Mouse (Mus musculus): ENCODE data around the gene Kirrel3. TPM values are rescaled to one million over a fixed set of nuclear protein-coding genes. Genes with fewer than 3 reads are reported as not detected.

Kirrel3 gene
- total and polyA plus RNA-seq, 2 experiments from 2014 or later = 0.29 to 0.42 TPM

- Histone ChIP-seq H3K27me3 (ENCODE audit: control insufficient read depth, insufficient read depth, low read length) (0 out of 2 replicates have a peak, but pooled peaks cover 3% of the 10 kb centered on the region), H3K36me3 (replicated peaks; ENCODE audit: control insufficient read depth, insufficient read depth, low read length) (no peaks in the 10 kb centered on the region), H3K9me3 (replicated peaks; ENCODE audit: control insufficient read depth, low read length) (no peaks in the 10 kb centered on the region), H3K4me3 (ENCODE audit: low read depth, low read length) (no peak overlapping the region), H3K9ac (replicated peaks; ENCODE audit: low read depth, low read length) (no peak overlapping the region), H3K4me2 (ENCODE audit: low read depth, low read length) (no peak overlapping the region), H3K4me1 (ENCODE audit: control insufficient read depth, insufficient read depth) (no peaks in the 10 kb centered on the region), H3K27ac (ENCODE audit: low read depth) (no peak overlapping the region)
- 19% methylated on average over 10 of the region's 10 CpGs for WGBS
- TF ChIP-seq CTCF (IDR thresholded peaks at IDR 0.05; ENCODE audit: low read depth) = no peak
- no peak for TF ChIP-seq EP300 (IDR thresholded peaks at IDR 0.05; ENCODE audit: low read depth)
- no peak for ATAC-seq (ENCODE audit: insufficient read depth, low read depth)
- DNase-seq (ENCODE audit: low spot score) = no peak
Measured at GRCm38 (mm10) chr9:34818325-34818976, 332.8 kb downstream of the Kirrel3 start.

GRCm38 (mm10) chr9:34824358-34825088 lies 338.8 kb downstream of the Kirrel3 start:
- Histone ChIP-seq H3K9ac (replicated peaks; ENCODE audit: low read depth, low read length) (no peak overlapping the region), H3K27me3 (ENCODE audit: control insufficient read depth, insufficient read depth, low read length) (0 out of 2 replicates have a peak, but pooled peaks cover 3% of the 10 kb centered on the region), H3K9me3 (replicated peaks; ENCODE audit: control insufficient read depth, low read length) (no peaks in the 10 kb centered on the region), H3K4me2 (ENCODE audit: low read depth, low read length) (no peak overlapping the region), H3K4me3 (ENCODE audit: low read depth, low read length) (no peak overlapping the region), H3K4me1 (ENCODE audit: control insufficient read depth, insufficient read depth) (no peaks in the 10 kb centered on the region), H3K36me3 (replicated peaks; ENCODE audit: control insufficient read depth, insufficient read depth, low read length) (no peaks in the 10 kb centered on the region), H3K27ac (ENCODE audit: low read depth) (no peak overlapping the region)
- ATAC-seq (ENCODE audit: insufficient read depth, low read depth) (no peak), DNase-seq (ENCODE audit: low spot score) (no peak)
- no peak for TF ChIP-seq EP300 (IDR thresholded peaks at IDR 0.05; ENCODE audit: low read depth)
- TF ChIP-seq CTCF (IDR thresholded peaks at IDR 0.05; ENCODE audit: low read depth) = no peak
- WGBS = 82% methylated on average over 18 of the region's 18 CpGs

- 33% methylated on average over 2 of the region's 2 CpGs for WGBS
- no peak overlapping the region for H3K4me3 ChIP-seq (ENCODE audit: low read depth, low read length)
- no peaks in the 10 kb centered on the region for H3K9me3 ChIP-seq (replicated peaks; ENCODE audit: control insufficient read depth, low read length)
- 0 out of 2 replicates have a peak, but pooled peaks cover 3% of the 10 kb centered on the region for H3K27me3 ChIP-seq (ENCODE audit: control insufficient read depth, insufficient read depth, low read length)
- no peaks in the 10 kb centered on the region for H3K4me1 ChIP-seq (ENCODE audit: control insufficient read depth, insufficient read depth)
- H3K36me3 ChIP-seq (replicated peaks; ENCODE audit: control insufficient read depth, insufficient read depth, low read length) = no peaks in the 10 kb centered on the region
- ATAC-seq (ENCODE audit: insufficient read depth, low read depth) (no peak), DNase-seq (ENCODE audit: low spot score) (no peak)
- no peak overlapping the region for H3K4me2 ChIP-seq (ENCODE audit: low read depth, low read length)
- TF ChIP-seq EP300 (IDR thresholded peaks at IDR 0.05; ENCODE audit: low read depth) (no peak), CTCF (IDR thresholded peaks at IDR 0.05; ENCODE audit: low read depth) (no peak)
- no peak overlapping the region for H3K27ac ChIP-seq (ENCODE audit: low read depth)
- no peak overlapping the region for H3K9ac ChIP-seq (replicated peaks; ENCODE audit: low read depth, low read length)
Measured at GRCm38 (mm10) chr9:34825089-34825400, 339.4 kb downstream of the Kirrel3 start.

GRCm38 (mm10) chr9:34825402-34826008 lies 339.8 kb downstream of the Kirrel3 start:
- Histone ChIP-seq H3K27me3 (ENCODE audit: control insufficient read depth, insufficient read depth, low read length) (0 out of 2 replicates have a peak, but pooled peaks cover 3% of the 10 kb centered on the region), H3K4me3 (ENCODE audit: low read depth, low read length) (no peak overlapping the region), H3K4me2 (ENCODE audit: low read depth, low read length) (no peak overlapping the region), H3K27ac (ENCODE audit: low read depth) (no peak overlapping the region), H3K4me1 (ENCODE audit: control insufficient read depth, insufficient read depth) (no peaks in the 10 kb centered on the region), H3K9ac (replicated peaks; ENCODE audit: low read depth, low read length) (no peak overlapping the region), H3K9me3 (replicated peaks; ENCODE audit: control insufficient read depth, low read length) (no peaks in the 10 kb centered on the region), H3K36me3 (replicated peaks; ENCODE audit: control insufficient read depth, insufficient read depth, low read length) (no peaks in the 10 kb centered on the region)
- ATAC-seq (ENCODE audit: insufficient read depth, low read depth) (no peak), DNase-seq (ENCODE audit: low spot score) (no peak)
- WGBS = 73% methylated on average over 11 of the region's 11 CpGs
- TF ChIP-seq EP300 (IDR thresholded peaks at IDR 0.05; ENCODE audit: low read depth) = no peak
- TF ChIP-seq CTCF (IDR thresholded peaks at IDR 0.05; ENCODE audit: low read depth) = no peak

GRCm38 (mm10) chr9:34830696-34831095 lies 345.0 kb downstream of the Kirrel3 start:
- no peaks in the 10 kb centered on the region for H3K27me3 ChIP-seq (ENCODE audit: control insufficient read depth, insufficient read depth, low read length)
- no peaks in the 10 kb centered on the region for H3K36me3 ChIP-seq (replicated peaks; ENCODE audit: control insufficient read depth, insufficient read depth, low read length)
- 27% methylated on average over 3 of the region's 3 CpGs for WGBS
- H3K4me1 ChIP-seq (ENCODE audit: control insufficient read depth, insufficient read depth) = no peaks in the 10 kb centered on the region
- TF ChIP-seq CTCF (IDR thresholded peaks at IDR 0.05; ENCODE audit: low read depth) (no peak), EP300 (IDR thresholded peaks at IDR 0.05; ENCODE audit: low read depth) (no peak)
- H3K27ac ChIP-seq (ENCODE audit: low read depth) = no peak overlapping the region
- no peaks in the 10 kb centered on the region for H3K9me3 ChIP-seq (replicated peaks; ENCODE audit: control insufficient read depth, low read length)
- no peak overlapping the region for H3K4me2 ChIP-seq (ENCODE audit: low read depth, low read length)
- DNase-seq (ENCODE audit: low spot score) = no peak
- ATAC-seq (ENCODE audit: insufficient read depth, low read depth) = no peak
- H3K4me3 ChIP-seq (ENCODE audit: low read depth, low read length) = no peak overlapping the region
- H3K9ac ChIP-seq (replicated peaks; ENCODE audit: low read depth, low read length) = no peak overlapping the region
